Mouse (Mus musculus) cerebellum, postnatal 4 days (tissue): ENCODE results near the gene Nfatc4.

ENCODE experiments used
- DNase-seq, 2 experiments: peaks; one replicate each; pipeline ENCODE4 v3.0.0; 2022; ENCODE audit warnings: low spot score in 2 of 2, mixed read lengths in 1 of 2

The Nfatc4 gene

DNA sequence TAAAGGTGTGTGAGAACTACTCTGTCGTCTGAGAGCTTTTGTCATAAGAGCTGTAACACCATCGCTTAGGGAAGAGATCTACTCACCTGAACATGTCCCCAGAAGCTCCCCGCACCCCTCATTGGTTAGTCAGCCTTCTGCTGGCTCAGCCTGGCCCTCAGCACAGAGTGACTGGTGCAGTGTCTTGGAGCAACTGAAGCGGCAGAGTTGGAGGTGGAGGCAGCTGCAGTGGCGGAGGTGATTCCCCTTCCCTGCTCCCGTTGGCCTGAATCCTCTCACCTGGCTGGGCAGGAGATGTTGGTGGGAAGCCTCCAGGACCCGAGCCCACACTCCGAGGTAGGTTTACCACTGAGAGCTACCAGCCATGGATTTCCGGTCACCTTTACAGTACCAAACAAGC lies 2.4 kb upstream of the Nfatc4 start:
- DNase-seq, result peak in 1 of 2 experiments; percentile 0

DNA sequence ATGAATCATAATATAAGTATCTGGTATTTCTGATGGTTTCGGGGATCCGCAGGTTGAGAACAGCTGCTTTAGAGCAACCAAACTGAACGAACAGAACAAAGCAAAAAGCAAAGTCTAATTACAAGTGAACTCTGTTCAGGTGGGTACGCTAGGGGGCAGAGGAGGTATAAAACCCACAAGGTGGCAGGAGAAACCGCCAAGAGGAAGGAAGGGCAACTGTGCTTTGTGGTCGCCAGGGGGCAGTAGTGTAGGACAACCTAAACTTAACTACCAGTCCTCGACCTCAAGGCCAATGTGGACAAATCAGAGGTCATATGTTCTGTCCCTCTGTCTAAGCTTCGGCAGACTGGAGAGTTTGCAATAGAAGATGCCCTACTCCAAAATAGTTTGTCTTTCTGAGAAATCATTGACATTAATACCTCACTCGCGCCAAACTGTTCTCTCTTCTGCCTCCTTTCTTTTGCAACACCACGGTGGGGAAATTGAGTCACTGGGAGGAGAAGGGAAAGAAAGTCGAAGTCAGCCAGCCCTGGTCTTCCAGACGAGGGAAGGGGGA lies 431 bp upstream of the Nfatc4 start:
- DNase-seq, result peak; percentile 46 to 73

DNA sequence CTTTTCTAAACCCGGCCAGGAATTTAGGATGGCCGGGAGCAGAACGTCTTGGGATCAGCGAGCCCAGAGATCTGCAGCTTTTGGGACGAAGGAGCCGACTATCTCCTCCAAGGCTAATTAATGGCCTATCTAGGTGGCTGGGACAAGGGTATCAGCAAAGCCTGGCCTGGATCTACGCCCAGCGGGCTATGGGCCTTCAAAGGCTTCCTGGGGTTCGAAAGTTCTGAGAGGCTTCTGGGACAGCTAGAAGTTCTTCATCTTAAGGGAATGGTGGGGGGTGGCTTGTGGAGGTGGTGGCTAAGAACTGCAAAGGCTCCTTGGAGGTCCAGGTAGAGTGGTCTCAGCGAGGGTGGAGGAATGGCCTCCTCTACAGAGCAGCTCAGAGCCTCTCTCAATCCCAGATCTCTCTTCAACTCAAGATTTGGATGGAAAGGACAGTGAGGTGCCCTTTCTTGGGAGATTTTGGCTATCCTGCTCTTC lies 1.1 kb downstream of the Nfatc4 start:
- peak in 1 of 2 experiments; percentile 12 for DNase-seq

DNA sequence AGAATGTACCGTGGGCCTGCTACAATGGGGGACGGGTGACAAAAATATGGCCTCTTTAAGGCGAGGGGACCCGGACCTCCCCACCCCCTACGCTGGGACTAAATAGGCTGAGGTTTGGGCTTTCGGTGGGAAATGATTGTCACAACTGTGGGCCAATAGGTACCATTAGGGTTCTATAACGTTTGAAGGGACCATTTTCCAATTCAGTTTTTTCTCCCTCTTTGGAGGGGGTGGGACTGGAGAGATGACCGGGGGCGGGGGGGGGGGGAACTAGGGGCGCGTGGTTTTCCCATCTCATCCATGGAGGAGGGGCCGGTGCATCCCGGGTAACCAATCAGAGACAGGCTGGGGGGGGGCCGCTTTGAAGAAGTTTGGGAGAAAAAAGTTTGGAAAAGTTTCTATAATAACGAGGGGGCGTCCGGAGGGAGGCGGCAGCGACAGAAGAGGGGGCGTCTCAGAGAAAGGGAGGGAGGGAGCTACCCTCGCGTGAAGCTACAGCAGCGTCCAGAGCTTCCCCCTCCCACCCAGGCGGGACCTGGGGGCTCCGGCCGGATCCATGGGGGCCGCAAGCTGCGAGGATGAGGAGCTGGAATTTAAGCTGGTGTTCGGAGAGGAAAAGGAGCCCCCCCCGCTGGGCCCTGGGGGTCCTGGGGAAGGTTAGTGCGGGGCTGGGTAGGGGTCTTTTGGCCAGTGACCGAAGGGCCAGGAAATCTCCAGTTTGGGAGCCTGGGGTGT lies 1.7 kb downstream of the Nfatc4 start:
- peak in 1 of 2 experiments; percentile 32 for DNase-seq

DNA sequence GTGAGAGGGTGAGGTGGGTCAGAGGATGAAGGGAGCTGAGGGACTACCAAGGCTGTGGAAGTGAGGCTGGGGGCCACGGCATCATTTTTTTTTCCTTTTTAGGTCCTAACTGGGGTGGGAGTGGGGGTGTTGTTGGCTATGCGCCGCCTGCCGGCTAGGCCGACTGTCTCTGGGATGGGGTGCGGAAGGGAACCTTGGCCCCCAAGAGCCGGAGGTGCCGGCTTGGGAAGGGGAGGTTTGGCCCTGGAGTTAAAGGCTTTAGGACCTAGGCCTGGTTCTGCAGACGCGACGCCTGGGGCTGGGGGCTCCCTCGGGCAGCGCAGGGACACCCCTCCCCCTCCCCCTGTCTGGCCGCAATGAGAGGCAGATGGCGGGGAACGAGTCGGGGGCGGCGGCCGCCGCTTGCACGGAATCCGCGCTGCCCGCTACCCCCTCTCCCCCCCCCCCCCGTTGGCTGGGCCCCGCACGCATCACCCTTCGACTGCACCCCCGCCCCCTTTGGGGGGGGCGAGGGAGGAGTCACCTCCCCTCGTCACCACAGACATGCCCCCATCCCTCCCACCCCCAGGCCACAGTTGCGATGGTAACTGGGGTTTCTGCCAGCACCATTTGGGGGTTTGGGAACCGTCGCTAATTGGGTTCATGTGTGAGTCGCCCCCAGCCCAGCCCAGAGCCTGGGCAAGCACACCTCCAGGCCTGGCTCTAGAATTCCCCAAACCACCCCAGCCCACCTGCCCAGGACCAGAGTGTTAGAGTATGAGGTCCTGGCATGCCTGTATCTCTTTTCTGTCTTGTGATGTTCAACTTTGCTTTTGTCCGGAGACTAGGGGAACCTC lies 2.5 kb downstream of the Nfatc4 start:
- peak in 1 of 2 experiments; percentile 64 for DNase-seq

DNA sequence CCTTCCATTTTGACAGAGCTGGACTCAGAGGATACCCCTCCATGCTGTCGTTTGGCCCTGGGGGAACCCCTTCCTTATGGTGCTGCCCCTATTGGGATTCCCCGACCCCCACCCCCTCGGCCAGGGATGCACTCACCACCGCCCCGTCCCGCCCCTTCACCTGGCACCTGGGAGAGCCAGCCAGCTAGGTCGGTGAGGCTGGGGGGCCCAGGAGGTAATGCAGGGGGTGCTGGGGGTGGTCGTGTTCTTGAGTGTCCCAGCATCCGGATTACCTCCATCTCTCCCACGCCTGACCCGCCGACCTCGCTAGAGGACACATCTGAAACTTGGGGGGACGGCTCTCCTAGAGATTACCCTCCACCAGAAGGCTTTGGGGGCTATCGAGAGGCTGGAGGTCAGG lies 3.2 kb downstream of the Nfatc4 start:
- peak in 1 of 2 experiments; percentile 13 for DNase-seq

DNA sequence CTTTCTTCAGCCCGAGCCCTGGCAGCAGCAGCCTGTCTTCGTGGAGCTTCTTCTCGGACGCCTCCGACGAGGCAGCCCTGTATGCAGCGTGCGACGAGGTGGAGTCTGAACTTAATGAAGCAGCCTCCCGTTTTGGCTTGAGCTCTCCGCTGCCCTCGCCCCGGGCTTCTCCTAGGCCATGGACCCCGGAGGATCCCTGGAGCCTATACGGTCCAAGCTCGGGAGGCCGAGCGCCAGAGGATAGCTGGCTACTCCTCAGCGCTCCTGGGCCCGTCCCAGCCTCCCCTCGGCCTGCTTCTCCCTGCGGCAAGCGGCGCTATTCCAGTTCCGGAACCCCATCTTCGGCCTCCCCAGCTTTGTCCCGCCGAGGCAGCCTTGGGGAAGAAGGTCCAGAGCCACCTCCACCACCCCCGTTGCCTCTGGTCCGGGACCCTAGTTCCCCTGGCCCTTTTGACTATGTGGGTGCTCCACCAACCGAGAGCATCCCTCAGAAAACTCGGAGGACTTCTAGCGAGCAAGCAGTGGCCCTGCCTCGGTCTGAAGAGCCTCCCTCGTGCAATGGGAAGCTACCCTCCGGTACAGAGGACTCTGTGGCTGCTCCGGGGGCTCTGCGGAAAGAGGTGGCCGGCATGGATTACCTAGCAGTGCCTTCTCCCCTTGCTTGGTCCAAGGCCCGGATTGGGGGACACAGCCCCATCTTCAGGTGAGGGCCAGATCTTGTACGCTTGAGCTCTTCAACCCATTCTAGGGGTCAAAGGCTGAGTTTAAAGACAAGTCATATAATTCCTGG lies 3.8 kb downstream of the Nfatc4 start:
- peak in 1 of 2 experiments; percentile 32 for DNase-seq

DNA sequence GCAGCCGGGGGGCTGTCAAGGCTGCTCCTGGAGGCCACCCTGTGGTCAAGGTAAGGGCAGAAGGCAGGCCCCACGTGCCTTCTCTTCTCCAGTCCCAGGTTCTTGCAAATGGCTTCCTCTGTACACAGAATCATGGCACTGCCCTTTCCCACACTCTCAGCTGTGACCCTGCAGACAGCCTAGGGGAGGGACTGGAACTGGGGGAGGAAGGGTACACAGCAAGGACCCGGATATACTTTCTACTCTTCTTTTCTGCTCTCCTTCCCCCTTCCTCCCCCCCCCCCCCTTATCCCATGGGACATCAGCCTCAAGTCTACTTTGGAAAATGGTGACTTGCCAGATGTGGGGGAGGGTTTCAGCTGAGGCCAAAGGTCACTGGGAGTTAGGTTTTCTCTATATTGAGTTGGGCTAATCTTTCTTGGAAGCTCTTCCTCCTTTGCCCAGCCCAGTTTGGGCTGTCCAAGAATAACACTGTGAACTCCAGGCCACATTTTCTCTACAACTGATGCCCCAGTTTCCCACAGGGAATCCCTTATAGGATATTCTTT lies 5.8 kb downstream of the Nfatc4 start:
- DNase-seq, result no peak

DNA sequence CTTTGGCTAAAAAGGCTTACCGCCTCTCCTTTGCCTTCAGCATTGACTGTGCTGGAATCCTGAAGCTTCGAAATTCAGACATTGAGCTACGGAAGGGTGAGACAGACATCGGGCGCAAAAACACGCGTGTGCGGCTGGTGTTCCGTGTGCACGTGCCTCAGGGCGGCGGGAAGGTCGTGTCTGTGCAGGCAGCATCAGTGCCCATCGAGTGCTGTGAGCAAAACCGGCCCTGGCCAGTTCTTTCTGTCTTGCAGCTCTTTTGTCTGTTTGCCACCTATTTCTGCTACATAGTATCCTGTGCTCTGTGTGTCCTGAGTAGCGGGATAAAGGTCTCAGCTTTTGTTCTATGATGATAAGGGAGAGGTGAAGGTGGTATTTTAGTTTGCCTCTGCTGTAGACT lies 6.9 kb downstream of the Nfatc4 start:
- no peak for DNase-seq

DNA sequence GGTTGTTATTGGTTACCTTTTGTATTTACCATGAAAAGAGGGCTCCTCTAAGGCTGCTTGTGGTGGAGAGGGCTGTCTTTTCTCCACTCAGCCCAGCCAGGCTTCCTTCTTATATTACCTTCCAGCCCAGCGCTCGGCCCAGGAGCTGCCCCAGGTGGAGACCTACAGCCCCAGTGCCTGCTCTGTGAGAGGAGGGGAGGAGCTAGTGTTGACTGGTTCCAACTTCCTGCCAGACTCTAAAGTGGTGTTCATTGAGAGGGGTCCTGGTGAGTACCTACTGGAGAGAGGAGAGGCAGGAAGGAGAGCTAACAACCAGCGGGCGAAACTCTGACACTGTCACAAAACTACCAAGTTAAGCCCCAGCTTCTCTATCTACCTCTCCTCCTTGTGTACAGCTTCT lies 7.4 kb downstream of the Nfatc4 start:
- no peak for DNase-seq

DNA sequence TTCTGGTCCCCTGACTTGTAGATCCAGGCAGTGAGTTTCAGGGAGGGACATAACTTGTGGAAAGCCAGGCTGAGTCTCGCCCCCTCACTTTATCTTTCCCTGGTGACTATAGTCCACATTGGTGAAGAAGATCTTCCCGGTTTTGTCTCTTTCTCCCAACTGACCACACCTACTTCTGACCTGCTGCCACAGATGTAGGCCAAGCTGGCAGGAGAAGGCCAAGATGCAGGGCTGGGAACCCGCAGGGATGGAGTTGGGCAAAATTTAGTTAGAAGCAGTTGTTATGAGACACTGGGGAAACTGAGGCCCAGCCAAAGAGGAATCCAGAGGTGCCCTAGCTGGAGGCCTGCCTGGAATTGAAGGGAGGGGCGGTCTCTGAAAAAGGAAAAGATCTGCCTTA lies 10.2 kb downstream of the Nfatc4 start:
- DNase-seq, result no peak

DNA sequence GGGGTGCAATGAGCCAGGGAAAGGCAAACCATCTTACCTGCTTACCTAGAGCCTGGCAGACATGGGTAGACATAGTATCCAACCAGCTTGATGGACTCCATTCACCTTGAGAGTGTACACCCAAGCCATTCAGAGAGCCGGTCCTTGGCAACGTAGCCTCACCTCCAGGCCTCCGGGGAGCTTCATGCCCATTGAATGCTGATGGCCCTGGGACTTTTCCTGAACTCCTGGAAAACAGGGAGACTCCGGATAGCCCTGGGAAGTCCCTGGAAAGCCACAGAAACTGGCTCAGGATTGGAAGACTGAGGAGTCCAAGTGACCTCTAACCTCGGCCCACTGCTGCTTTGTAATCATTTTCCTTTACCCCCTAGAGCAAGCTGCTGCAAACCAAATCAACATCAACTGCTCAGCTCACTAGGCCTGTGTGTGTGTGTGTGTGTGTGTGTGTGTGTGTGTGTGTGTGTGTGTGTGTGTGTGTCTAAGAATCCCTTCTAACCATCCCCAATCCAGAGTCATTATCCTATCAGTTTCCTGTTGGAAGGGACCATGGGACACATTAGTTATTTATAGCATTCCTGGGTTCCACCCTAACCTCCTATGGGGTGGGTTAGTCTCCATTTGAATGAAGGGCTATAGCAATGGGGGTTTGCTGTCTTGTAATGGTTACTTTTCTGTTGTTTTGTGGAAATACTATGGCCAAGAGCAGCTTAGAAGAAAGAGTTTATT lies 12.0 kb downstream of the Nfatc4 start:
- DNase-seq, result no peak

DNA sequence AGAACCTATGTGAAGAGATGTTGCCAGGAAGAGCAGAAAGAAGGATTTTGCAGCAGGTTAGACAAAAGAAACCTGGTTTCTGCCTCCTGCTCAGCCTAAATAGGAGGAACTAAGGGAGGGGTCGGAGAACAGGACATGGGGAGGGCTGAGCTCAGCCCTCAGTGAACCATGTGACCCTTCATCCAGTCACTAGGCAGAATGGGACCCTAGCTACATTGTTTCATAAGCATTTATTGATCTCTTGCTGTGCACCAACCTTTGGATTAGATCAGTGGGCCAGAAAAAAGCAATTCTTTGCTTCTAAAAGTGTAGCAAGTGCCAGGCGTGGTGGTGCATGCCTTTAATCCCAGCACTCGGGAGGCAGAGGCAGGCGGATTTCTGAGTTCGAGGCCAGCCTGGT lies 15.4 kb downstream of the Nfatc4 start:
- DNase-seq, result no peak

DNA sequence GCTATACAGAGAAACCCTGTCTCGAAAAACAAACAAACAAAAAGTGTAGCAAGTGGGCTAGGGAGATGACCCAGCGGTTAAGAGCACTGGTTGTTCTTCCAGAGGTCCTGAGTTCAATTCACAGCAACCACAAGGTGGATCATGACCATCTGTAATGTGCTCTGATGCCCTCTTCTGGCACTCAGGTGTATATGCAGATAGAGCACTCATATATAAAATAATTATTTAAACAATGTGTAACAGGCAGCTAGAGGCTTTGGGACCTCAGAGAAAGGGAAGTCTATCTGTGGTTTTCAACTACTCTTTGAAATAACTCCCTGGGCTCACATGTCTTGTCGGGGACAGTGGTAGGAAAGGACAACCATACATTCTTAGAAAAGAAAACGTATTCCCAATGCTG lies 15.8 kb downstream of the Nfatc4 start:
- DNase-seq, result no peak

DNA sequence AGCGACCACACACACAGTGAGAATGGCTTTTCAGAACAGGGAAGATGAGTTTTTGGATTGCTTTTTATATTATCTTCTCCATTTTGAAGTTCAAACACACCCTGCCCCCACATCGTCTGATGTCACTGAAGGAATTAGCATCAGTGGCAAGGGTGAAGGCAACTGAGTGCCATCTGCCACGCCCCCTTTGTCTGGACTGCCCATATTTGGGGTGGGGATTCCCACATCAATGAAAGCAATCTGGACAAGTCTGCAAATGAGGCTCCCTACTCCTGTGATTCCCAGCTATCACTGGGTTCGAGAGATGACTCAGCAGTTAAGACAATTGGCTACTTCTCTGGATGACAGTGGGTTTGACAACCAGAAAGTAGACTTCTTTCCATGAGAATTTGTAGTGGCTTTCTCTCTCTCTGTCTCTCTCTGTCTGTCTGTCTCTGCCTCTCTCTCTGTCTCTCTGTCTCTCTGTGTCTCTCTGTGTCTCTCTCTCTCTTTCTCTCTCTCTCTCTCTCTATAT lies 18.0 kb downstream of the Nfatc4 start:
- DNase-seq, result no peak

DNA sequence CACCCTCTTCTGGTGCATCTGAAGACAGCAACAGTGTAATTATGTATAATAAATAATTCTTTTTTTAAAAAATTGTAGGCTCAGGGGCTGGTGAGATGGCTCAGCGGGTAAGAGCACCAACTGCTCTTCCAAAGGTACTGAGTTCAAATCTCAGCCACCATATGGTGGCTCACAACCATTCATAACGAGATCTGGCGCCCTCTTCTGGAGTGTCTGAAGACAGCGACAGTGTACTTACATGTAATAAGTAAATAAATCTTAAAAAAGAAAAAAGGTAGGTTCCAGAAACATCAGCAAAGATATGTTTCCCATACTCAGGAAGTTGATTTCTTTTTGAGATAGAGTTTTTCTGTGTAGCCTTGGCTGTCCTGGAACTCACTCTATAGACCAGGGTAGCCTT lies 19.9 kb downstream of the Nfatc4 start:
- DNase-seq, result no peak

DNA sequence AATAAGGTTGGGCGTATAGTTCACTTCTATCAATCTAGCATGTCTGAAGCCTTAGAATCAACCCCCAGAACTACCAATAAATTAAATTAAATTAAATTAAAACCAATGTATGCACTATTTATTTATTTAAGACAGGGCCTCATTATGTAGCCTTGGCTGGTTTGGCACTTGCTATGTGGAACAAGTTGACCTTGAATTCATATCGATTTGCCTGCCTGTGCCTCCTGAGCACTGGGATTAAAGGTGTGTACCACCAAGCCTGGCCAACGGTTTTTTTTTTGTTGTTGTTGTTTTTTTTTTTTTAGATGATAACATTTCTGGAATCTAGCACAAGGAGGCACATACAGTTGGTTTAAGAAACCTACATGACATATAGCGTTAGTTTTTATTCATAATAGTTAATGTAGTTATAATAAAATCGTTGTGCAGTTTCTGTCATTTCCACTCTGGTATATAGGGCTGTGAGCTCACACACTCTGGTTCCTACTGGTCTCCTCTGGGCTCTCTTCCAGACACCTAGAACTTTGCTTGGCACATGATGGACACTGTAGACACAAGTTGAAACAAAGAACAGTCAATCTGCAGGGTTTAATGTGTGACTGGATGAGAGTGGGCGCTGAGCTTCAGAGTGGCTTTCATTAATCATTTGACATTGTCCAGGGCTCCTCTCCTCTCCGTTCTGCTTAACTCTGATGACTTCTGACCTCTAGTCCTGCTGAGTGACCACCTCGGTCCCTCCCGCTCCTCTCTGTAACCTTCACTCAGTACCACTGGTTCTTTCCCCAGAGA lies 22.8 kb downstream of the Nfatc4 start:
- no peak for DNase-seq

DNA sequence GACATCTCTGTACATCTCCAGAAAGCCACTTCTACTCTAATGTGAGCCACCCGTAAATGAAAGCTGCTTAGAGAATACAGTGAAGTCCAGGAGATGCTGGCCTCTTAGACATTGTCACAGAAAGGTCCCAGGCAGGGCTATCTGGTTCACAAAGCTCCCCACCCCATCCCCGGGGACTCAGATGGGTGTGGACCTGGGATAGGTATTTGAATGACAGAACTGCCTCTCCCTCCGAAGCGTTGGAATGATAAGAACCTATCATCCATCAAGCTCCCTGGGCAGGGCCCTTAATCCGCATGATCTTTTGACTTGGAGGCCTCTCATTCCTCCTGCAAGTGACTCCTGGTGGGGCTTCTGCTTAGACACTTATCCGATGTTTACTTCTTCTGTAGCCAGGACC lies 27.9 kb downstream of the Nfatc4 start:
- DNase-seq, result no peak

DNA sequence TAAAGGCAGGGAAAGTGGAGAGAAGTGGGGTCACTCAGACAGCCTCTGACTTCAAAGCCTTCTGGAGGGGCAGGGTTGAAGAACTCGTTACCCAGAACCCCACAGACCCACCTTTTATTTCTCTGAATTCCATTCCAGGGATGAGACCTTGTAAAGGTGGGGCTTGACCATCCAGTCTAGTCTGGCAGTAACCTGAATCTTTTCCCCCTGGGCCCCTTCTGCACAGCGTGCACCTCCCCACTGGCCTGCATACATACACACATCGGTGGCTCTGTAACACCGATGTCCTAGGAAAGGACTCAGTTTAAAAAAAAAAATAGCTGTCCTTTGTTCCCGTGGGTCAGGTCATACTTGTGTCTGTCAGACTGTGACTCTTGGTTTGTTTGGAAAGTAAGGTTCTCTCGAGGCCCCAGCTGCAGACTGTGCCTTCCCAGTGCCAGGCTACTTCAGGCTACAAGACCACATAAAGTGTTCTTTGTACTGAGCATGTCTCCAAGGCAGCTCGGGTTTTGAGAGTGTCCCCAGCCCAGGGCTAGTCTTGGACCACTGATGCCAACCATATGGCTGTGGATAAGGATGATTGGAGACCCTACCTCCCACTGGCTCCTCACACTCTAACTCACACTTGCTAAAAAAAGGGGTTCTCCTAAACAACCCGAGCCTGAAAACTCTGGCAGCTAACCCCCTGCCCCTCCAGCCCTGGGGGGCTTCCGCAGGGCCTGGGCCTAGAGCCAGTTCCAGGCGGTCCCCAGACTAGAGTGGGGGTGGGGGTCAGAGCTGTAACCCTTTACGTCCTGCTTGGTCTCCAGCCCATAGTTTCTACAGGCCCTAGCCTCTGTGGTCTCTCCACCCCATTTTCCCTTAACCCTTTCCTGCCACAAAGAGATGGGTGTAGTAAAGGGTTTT lies 30.0 kb downstream of the Nfatc4 start:
- peak in 1 of 2 experiments; percentile 59 for DNase-seq
